Mouse (Mus musculus) brain, embryonic 14.5 days (tissue): ENCODE data around the gene Slc25a21. TPM values are rescaled to one million over a fixed set of nuclear protein-coding genes. Genes with fewer than 3 reads are reported as not detected.
"Not testable (repeated sequence)": the region's sequence is repeated elsewhere in the genome, so short reads cannot be mapped to it uniquely, and the experiment has no call there.

Experiments used
- DNase-seq: peaks from one replicate; pipeline ENCODE4 v3.0.0-alpha.2; 2011; ENCODE audit warnings: low read depth
- CTCF ChIP-seq: fragments of 200-500 bp; IDR thresholded peaks from 2 replicates; pipeline ENCODE4 v1.5.1; 2012; ENCODE audit warnings: inconsistent platforms, mild to moderate bottlenecking, moderate library complexity, borderline replicate concordance; ENCODE audit not compliant: insufficient read depth, insufficient read length; ENCODE audit errors: extremely low read depth
- POLR2A ChIP-seq: fragments of 200-500 bp; IDR thresholded peaks from 2 replicates; pipeline ENCODE4 v1.6.1; 2012; ENCODE audit warnings: mild to moderate bottlenecking, inconsistent platforms, borderline replicate concordance; ENCODE audit not compliant: poor library complexity, insufficient read depth, insufficient read length, severe bottlenecking; ENCODE audit errors: extremely low read depth
- polyA plus RNA-seq: library from polyadenylated mRNA; depleted of rRNA; stranded (reverse); fragments of >200 nt; gene quantifications from 2 replicates; pipeline ENCODE4 v1.2.3, GENCODE M21; 2012; rRNA removed

The Slc25a21 gene
- polyA plus RNA-seq: 0.14 TPM in 1 of 2 replicates, not detected in the other

DNA sequence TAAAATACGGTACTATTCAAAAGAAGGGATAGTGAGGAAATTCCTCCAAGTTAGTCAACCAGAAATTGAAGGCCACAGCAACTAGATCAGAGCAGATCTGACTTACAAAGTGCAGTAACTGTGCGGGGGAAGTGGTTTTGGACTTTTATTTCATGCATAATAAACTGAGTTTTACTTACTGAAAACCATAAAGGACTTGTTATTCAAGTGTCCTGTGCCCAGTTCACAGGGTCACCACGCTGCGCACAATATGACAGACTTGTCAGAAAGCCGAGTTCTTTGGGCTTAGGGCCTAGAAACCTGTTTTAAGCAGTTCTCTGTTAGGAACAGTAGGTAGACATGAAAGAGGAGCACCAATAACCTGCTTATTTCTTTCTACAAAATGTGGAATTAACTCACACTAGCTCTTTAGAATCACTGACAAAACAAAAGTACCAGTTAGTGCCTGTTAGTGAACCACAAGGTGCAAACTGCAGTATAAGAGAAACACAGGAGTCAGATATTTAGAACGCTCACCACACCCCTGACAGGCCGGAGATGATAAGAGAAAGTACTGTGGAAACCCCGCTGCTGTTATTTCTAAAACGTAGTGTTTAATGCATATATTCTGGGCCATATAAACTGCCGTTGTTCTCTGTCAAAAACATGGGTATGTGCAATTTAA, at the start of gene Slc25a21:
Gene Slc25a21, minus strand, starts transcription at position 110 of the 664 bp plus-strand sequence.
- TF ChIP-seq CTCF (no peak), POLR2A (no peak)
- peak; percentile 28 for DNase-seq

DNA sequence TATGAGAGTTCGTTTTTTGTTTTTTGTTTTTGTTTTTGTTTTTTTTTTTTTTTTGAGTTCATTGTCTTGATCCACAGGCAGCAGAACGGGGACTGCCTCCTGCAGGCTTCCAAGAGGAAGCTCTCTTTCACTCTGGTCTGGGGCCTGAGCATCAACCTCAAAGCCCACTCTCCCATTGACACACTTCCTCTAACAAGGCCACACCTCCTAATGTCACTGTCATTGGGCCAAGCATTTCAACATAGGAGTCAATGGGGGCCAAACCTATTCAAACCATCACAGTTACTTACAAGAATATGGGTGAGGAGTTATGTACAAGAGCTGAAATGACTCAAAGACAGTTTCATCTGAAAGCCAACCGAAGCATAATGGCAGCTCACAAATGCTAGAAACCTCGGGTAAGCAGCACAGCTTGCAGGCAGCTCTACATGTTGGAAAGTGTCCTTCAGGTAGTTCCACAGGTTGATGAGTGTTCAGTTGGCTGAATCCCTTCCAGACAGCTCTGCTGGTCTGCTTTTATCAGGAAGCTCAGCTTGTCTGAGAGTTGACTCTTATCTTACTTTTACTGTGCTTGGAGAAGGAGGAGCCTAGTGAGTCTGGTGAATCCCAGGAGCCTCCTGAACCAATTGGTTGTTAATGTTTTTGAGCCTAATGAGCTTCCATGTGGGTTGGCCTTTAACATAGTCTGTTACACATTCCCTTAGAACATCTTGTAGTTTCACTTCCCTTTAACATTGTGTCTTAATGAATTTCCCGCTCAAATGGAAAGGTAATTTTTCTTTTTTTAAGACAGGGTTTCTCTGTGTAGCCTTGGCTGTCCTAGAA, 46.6 kb upstream of the Slc25a21 start:
- no peak for TF ChIP-seq CTCF
- TF ChIP-seq POLR2A: no peak
- no peak for DNase-seq

DNA sequence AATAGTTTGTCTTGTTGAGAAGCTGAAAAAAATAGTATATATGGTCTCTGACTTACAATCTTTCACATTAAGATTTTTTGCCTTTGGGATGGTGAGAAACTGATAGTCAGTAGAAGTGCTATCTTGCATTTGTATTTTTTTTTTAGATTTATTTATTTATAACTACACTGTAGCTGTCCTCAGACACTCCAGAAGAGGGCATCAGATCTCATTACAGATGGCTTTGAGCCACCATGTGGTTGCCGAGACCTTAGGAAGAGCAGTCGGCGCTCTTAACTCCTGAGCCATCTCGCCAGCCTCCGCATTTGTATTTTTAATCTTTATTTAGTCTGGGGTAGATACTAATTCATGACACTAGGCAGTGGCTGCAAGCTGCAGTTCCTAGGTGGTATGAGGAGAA, 36.1 kb upstream of the Slc25a21 start:
- TF ChIP-seq POLR2A (no peak), CTCF (no peak)
- DNase-seq: no peak

DNA sequence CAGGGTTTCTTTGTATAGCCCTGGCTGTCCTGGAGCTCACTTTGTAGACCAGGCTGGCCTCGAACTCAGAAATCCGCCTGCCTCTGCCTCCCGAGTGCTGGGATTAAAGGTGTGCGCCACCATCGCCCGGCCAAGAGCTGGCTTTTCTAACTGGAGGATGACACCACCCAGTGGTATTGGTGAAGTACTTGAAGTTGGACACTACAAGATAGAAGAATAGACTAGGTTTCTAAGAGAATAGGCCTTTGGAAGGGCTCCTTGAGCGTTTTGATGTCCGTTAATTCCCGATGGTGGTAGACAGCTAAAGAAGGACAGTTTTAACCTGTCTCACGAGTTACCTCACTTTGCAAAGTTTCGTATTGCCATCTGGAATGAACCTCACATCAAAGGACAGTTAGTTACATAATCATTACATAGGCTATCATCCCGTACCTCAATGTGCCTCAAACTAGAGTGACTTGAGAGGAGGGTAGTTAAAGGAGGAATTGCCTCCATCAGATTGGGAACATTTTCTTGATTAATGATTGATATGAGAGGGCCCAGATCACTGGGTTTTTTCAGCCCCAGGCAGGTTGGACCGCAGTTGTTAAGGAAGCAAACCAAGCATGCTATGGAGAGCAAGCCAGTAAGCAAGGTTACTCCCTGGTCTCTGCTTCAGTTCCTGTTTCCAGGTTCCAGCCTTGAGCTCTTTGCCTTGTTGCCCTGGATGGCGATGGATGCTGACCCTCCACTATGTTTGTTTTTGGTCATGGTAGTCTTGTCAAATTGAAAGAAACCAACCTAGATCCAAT, 34.0 kb upstream of the Slc25a21 start:
- DNase-seq: peak; percentile 49
- TF ChIP-seq POLR2A: no peak
- TF ChIP-seq CTCF: no peak

DNA sequence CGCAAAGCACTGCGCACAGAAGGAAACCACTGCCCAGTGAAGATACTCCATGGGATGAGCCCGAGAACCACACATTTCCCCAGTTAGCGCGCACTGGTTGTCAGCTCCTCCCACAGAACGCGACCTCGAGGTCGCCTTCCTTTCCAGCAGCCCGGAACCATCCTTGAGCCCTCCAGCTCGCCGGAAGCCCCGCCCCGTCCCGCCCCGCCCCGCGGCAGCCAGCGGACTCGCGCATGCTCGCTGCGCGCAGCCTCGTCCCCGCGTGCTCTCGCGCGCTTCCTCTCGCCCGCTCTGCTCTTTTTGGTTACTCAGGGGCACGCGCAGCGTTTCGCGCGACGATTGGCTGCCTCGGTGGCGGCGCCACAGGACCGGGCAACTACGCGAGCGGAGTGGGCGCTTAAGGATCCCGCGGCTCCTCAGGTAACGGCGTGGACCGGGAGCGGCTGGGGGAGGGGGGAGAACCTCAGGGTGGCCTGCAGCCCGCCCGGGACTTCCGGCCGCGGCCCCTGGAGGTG, 33.0 kb upstream of the Slc25a21 start, which contains the start of the genes Prps1l3 and Mipol1:
Gene Prps1l3, plus strand, starts transcription at position 221 of the 515 bp plus-strand sequence.
Gene Mipol1, plus strand, starts transcription at position 236 of the 515 bp plus-strand sequence.
- no peak for TF ChIP-seq CTCF
- peak; percentile 60; the same call in 1 of the 2 replicates for TF ChIP-seq POLR2A
- DNase-seq: peak; percentile 98

DNA sequence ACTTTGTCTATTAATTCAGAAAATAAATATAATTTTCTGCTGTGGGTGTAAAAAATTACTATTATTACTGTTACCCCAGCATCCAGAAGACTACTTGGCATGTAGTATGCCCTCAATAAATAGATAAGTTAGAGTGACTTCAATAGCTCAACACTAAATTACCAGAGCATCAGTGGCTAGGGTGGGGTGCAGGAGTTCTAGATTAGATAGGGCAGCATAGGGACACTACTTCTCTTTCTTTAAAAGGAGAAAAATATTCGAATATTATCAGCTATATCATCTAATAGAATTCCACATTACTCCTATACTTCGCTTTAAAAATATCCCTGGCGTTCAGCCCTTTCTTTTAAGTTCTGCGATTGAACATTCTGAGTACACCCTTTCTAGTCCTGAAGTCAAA, 32.4 kb upstream of the Slc25a21 start:
- DNase-seq: peak; percentile 4
- no peak for TF ChIP-seq POLR2A
- no peak for TF ChIP-seq CTCF

DNA sequence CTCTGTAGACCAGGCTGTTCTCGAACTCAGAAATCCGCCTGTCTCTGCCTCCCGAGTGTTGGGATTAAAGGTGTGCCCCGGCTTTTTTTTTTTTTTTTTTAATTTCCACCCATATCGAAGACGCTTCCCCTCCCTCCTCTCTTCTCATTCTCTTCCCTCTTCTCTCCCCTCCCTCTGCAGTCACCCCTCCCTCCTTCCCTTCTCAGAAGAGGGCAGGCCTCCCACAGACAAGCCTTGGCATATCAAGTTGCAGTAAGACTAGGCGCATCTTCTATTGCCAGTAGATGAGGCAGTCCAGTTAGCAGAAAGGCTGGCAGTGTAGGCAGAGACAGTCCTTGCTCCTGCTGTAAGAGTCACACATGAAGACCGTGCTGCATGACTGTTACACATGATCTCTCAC, 30.5 kb upstream of the Slc25a21 start:
- no peak for DNase-seq
- TF ChIP-seq POLR2A (no peak), CTCF (no peak)

DNA sequence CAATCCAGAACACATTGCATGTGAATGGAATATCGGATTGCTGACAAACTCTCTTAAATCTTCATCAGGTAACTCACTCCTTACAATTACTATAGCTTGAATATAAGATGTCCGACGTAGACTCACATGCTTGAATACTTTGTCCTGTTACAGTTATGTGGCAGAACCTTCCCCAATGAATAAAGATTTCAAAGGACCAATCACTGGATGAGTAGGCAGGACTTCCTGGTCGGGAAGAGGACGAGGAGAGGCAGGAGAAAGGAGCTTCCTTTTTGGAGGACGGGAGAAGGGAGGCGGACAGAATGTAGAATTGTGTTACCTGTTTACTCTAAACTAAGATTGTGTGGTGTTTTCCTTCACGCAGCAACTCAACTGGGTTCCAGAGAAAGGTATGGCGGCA, 29.1 kb upstream of the Slc25a21 start:
- DNase-seq: no peak
- TF ChIP-seq CTCF: no peak

DNA sequence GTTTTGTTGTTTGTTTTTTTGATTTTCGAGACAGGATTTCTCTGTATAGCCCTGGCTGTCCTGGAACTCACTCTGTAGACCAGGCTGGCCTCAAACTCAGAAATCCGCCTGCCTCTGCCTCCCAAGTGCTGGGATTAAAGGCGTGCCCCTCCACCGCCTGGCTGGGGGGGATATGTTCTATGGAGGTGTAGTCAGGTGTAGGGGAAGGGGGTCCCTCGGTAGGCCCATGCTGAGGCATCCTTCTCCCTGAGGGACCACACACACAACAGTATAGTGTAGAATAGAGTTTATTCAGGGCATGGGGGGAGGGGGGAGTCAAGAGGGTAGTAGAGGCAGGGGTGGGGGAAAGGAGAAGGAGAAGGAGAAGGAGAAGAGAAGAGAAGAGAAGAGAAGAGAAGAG, 15.2 kb upstream of the Slc25a21 start:
- DNase-seq: not testable (repeated sequence)

DNA sequence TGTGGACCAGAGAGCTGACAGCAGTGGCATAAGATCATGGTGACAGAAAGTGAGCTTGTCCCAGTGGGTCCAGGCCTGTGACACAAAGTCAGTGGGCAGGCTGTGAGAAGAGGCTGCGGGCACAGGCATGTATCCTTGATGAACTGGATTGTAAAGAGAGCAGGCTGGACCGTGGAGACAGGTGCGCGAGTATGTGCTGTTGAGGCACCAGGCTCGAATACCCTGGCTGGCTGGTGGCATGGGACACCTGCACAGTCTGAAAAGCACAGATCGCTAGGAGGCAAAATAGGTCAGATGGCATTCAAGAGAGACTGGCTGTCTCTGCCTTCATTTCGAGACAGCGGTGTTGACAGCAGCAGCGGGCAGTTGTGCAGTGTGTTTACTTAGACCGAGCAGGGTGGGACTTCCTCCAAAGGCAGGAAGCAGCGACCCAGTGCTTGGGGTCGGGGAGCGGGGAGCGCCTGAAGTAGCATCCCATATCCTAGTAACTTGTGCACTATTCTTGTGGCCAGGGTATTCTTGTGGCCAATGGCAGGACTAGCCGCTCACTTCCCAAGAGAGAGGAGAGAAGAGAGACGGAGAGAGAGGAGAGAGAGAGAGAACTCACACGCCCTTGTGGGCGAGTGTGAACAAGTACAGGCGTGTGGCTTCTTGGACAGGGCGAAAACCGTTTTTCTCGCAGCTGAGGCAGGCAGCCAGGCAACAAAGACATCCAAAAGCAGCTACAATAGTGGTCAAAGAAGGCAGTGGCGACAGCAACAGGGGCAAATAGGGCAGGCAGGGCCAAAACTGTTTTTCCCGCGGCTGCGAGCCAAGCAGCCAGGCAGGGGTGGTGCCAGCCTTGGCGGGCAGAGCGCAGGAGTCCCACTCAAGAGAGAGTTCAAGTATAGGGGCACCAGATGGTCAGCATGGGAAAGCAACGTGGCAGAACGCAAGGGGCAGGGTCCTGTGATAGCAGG, 14.4 kb upstream of the Slc25a21 start:
- peak; percentile 60 for DNase-seq
- no peak for TF ChIP-seq POLR2A
- no peak for TF ChIP-seq CTCF
